Mouse (Mus musculus): ENCODE data around the gene Atxn3. TPM values are rescaled to one million over a fixed set of nuclear protein-coding genes. Genes with fewer than 3 reads are reported as not detected.
"Not testable (repeated sequence)": the region's sequence is repeated elsewhere in the genome, so short reads cannot be mapped to it uniquely, and the experiment has no call there.

The Atxn3 gene
- polyA plus RNA-seq, 1 experiment from 2014 or later, result 14.9 TPM

DNA sequence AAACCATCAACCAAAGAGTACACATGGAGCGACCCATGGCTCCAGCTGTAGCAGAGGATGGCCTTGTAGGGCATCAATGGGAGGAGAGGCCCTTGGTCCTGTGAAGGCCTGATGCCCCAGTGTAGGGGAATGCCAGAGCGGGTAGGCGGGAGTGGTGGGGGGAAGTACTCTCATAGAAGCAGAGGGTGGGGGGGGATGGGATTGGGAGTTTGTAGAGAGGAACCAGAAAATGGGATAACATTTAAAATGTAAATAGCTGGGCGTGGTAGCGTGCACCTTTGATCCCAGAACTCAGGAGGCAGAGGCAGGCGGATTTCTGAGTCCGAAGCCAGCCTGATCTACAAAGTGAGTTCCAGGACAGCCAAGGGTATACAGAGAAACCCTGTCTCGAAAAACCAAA, 2.2 kb downstream of the Atxn3 start:
- H3K4me1 ChIP-seq, result peaks cover 13% of the 10 kb centered on the region
- H3K36me3 ChIP-seq; H3K9ac ChIP-seq; H3K27me3 ChIP-seq; ATAC-seq (replicated peaks; ENCODE audit: low FRiP score); H3K4me2 ChIP-seq; H3K27ac ChIP-seq; H3K9me3 ChIP-seq (replicated peaks); H3K4me3 ChIP-seq (replicated peaks): not testable (repeated sequence)
- WGBS, result 95% methylated on average over 8 of the region's 8 CpGs

DNA sequence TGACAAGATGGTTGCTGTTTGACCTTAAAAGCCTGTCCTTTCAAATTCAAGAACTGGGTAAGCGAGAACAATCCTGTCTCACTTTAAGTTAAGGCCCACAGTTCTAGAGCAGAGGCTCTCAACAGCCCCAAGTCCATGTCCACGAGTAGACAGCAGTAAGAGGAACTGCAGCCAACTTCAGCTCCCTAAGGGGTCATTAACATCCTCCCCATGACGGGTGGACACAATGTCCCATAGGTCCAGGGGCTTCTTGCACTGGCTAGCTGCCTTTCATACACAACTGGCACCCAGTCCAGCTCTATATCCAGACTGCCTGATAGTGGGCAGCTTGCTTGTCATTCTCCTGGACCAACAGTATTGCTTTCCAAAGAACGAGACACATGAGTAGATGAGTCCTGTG, 9.2 kb downstream of the Atxn3 start:
- Histone ChIP-seq H3K27ac (no peak overlapping the region), H3K9me3 (replicated peaks) (no peaks in the 10 kb centered on the region), H3K27me3 (no peaks in the 10 kb centered on the region), H3K4me1 (no peaks in the 10 kb centered on the region), H3K9ac (no peak overlapping the region), H3K36me3 (peaks cover 35% of the 10 kb centered on the region), H3K4me3 (replicated peaks) (no peak overlapping the region), H3K4me2 (no peak overlapping the region)
- WGBS, result 63% methylated on average over 4 of the region's 4 CpGs
- ATAC-seq (replicated peaks; ENCODE audit: low FRiP score), result no peak

DNA sequence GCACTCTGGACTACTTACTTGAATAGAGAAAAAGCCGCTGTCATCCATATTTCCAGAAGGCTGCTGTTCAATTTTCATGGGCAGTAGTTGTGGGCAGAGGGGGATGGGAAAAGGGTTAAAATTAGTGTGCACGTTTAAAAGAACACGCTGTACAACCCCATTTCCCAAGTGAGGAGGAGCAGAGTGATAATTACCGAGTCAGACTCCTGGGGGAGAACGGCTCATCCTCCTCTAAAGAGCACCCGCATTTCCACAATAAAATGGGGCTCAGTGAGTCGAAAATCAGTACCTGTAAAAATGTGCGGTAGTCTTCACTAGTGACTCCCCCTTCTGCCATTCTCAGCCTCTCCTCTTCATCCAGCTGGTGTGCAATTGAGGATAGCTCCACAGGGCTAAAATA, 10.1 kb downstream of the Atxn3 start:
- Histone ChIP-seq H3K4me1 (no peaks in the 10 kb centered on the region), H3K9ac (no peak overlapping the region), H3K4me3 (replicated peaks) (no peak overlapping the region), H3K36me3 (peaks cover 38% of the 10 kb centered on the region), H3K27me3 (no peaks in the 10 kb centered on the region), H3K9me3 (replicated peaks) (no peaks in the 10 kb centered on the region), H3K27ac (no peak overlapping the region), H3K4me2 (no peak overlapping the region)
- ATAC-seq (replicated peaks; ENCODE audit: low FRiP score), result no peak
- 86% methylated on average over 8 of the region's 8 CpGs for WGBS

DNA sequence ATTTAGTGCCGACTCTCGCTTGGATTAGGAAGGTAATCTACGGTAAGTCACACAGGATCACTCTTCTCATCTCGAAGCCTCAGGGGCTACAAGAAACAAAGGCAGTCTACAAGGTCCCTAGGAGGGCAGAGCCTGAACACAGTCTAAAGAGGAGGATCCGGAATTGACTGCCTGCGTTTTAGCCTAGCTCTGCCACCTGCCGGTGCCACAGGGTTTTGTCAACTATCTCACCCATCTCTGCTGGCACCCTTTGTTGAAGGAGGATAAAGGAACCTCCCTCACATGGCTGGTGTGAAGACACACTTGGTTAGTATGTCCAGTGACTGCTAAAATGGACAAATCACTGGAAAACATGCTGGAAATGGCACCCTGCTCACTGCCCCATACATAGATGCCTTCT, 20.5 kb downstream of the Atxn3 start:
- H3K4me2 ChIP-seq, result no peak overlapping the region
- H3K4me1 ChIP-seq, result no peaks in the 10 kb centered on the region
- WGBS, result 87% methylated on average over 7 of the region's 7 CpGs
- H3K9ac ChIP-seq, result no peak overlapping the region
- no peak overlapping the region for H3K4me3 ChIP-seq (replicated peaks)
- no peaks in the 10 kb centered on the region for H3K27me3 ChIP-seq
- no peak overlapping the region for H3K27ac ChIP-seq
- peaks cover 82% of the 10 kb centered on the region for H3K36me3 ChIP-seq
- ATAC-seq (replicated peaks; ENCODE audit: low FRiP score), result no peak
- no peaks in the 10 kb centered on the region; the same call in 1 of the 2 replicates for H3K9me3 ChIP-seq (replicated peaks)

DNA sequence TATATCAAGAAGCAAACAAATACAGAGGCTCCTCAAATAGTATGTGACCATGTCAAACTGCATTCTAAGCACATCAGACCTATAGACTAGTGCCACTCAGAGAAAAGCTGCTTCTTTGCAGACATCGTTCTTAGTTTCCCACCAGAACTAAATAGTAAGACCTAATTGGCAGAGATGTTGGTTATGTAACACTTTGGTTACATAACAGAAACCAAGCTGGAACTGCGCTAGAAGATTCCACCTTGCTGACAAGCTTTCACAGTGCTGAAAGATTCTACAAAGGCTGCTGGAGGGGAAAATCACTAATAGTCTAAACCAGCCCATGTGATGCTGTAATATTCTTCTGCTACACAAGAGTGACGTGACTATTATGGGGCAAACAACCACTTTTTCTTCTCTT, 22.8 kb downstream of the Atxn3 start:
- no peaks in the 10 kb centered on the region for H3K27me3 ChIP-seq
- ATAC-seq (replicated peaks; ENCODE audit: low FRiP score), result no peak
- WGBS, result 97% methylated on average over 3 of the region's 3 CpGs
- H3K4me1 ChIP-seq, result no peaks in the 10 kb centered on the region
- H3K36me3 ChIP-seq, result peaks cover 85% of the 10 kb centered on the region
- H3K4me3 ChIP-seq (replicated peaks), result no peak overlapping the region
- H3K9me3 ChIP-seq (replicated peaks), result no peaks in the 10 kb centered on the region; the same call in 1 of the 2 replicates
- no peak overlapping the region for H3K27ac ChIP-seq
- no peak overlapping the region for H3K9ac ChIP-seq
- H3K4me2 ChIP-seq, result no peak overlapping the region

DNA sequence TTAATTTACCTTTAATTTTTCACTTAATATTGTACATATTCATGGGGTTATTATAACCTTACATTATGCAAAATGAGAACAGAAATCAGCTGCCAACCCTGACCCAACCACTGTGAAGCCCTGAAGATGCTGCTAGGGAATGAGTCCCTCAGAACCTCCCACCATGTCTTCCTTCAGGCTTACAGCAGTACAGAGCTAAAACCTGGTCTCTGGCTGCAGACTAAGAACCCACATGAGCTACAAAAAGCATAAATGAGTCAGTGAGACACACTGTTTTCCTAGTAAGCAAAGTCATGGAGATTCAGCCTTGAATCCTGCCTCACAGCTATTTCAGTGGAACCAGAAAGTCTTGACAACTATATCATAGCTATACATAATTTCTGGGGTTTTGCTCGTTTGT, 29.6 kb downstream of the Atxn3 start:
- Histone ChIP-seq H3K27me3 (no peaks in the 10 kb centered on the region), H3K9ac (no peak overlapping the region), H3K27ac (no peak overlapping the region), H3K36me3 (peaks cover 94% of the 10 kb centered on the region), H3K9me3 (replicated peaks) (no peaks in the 10 kb centered on the region), H3K4me2 (no peak overlapping the region), H3K4me1 (no peaks in the 10 kb centered on the region), H3K4me3 (replicated peaks) (no peak overlapping the region)
- 74% methylated on average over 1 of the region's 1 CpGs for whole genome bisulfite sequencing
- ATAC-seq (replicated peaks; ENCODE audit: low FRiP score), result no peak

DNA sequence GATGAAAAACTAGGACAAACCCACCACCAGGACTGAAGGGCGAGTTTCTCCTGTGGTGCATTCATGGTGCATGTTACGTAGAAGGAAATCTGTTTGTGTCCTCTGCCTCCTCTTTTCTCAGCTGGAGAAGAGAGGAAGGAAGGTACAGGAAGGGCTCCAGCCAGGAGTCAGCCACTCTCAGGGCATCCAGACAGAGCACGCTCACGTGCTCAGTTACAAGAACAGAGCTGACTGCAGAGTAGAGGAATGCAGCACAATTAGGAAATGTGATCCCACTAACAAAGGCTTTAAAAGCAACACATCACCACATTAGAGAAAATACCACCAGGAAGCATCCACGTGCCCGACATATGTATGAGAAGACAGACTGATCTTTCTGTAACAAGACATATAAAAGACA, 35.7 kb downstream of the Atxn3 start:
- peaks cover 55% of the 10 kb centered on the region for H3K36me3 ChIP-seq
- H3K27ac ChIP-seq, result no peak overlapping the region

DNA sequence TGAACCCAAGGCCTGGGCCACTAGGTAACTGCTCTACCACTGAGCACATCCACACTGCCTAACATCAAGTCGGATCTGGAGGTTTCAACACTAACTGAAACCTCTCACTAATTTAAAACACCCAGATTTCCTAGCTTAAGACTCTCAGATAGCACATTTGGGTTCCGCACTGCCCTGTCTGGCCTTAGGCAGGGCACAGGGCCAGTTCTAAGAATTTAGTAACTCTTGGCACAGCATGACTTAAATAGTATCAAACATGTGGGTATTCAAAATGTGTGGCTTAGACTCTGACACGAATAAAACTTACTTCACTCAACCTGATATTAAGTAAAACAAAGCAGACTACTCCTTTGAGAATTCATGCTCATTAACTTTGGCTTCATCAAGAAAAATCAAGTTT, 38.2 kb downstream of the Atxn3 start:
- H3K27me3 ChIP-seq, result no peaks in the 10 kb centered on the region
- H3K27ac ChIP-seq, result no peak overlapping the region
- H3K4me1 ChIP-seq, result no peaks in the 10 kb centered on the region
- 76% methylated on average over 3 of the region's 3 CpGs for WGBS
- peaks cover 31% of the 10 kb centered on the region for H3K36me3 ChIP-seq
- H3K4me3 ChIP-seq (replicated peaks), result no peak overlapping the region
- H3K4me2 ChIP-seq, result no peak overlapping the region
- no peak for ATAC-seq (replicated peaks; ENCODE audit: low FRiP score)
- no peak overlapping the region for H3K9ac ChIP-seq
- H3K9me3 ChIP-seq (replicated peaks), result no peaks in the 10 kb centered on the region

More for the DNA sequence above, 35.7 kb downstream of the Atxn3 start:
- Histone ChIP-seq H3K27me3 (no peaks in the 10 kb centered on the region), H3K4me2 (no peak overlapping the region), H3K4me1 (no peaks in the 10 kb centered on the region), H3K9ac (no peak overlapping the region), H3K9me3 (replicated peaks) (no peaks in the 10 kb centered on the region), H3K4me3 (replicated peaks) (no peak overlapping the region)
- 71% methylated on average over 6 of the region's 6 CpGs for WGBS
- ATAC-seq (replicated peaks; ENCODE audit: low FRiP score), result no peak

DNA sequence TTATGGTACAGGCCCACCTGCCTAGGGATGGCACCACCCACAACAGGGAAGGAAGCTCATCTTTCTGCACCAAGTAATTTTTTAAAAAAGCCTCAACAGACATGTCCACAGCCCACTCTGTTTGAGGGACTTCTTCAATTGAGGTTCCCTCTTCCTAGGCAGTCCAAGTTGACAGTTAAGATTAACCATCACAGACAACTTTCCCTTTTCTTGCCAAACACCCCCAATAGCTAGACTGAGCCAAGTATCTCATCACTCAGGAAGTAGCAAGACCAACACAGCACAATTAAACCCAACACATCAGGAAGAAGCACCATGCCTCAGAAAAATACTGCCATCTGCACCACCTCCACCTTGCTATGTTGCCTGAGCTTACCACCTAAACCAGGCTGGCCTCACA, 40.9 kb downstream of the Atxn3 start:
- H3K4me1 ChIP-seq, result peaks cover 5% of the 10 kb centered on the region; the same call in 1 of the 2 replicates
- H3K36me3 ChIP-seq, result peaks cover 4% of the 10 kb centered on the region
- no peak overlapping the region for H3K9ac ChIP-seq
- no peaks in the 10 kb centered on the region for H3K27me3 ChIP-seq
- H3K27ac ChIP-seq, result no peak overlapping the region
- no peak overlapping the region for H3K4me2 ChIP-seq
- no peak for ATAC-seq (replicated peaks; ENCODE audit: low FRiP score)
- H3K9me3 ChIP-seq (replicated peaks), result no peaks in the 10 kb centered on the region
- no peak overlapping the region for H3K4me3 ChIP-seq (replicated peaks)

DNA sequence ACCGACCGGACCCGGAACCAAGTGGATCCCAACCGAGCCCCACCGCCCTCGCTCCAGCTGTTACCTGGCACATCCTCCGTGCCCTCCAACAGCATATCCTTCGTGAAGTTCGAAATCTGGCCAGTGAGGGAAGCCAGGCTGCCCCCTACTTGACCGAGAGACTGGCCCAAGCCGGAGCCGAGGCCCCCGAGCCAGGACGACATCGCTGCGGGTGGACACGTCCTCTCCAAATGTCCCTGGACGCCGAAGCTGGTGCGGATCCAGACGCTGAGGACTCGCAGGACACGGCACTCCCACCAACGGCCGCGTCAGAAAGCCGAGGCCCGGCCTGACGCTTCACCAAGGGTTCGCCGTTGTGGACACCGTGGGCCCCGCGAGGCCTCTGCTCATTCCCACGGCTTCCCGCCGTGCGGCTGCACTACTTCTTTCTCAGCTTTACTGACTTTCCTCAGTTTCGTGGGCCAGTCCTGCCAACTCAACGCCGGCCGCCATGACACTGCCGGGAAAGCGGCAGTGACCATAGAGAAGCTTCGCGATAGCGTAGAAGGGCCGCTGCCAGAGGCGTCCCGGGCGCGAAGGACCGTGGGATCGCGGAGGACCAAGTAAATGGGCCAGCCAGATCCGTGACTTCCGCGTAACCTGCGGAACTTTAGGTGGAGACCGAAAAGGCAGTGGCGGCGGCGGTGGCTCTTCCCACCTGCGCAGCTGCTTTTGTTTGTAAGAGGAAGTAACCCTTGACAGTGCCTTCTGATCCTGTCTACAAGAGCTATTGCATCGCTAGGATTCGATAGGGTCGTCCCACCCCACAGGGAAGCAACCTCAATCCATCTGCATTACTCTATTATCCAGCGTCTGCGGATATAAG, 45.2 kb downstream of the Atxn3 start, which contains the start of gene Trip11:
Gene Trip11 (minus strand): TSS at position 642 of the 865 bp plus-strand sequence.
- Histone ChIP-seq H3K4me3 (replicated peaks) (peak within 1 kb of the TSS; percentile 90), H3K27ac (peak within 1 kb of the TSS; percentile 93), H3K27me3 (no peaks in the 10 kb centered on the region), H3K4me1 (peaks cover 18% of the 10 kb centered on the region), H3K4me2 (peak within 1 kb of the TSS; percentile 83), H3K9ac (peak within 1 kb of the TSS; percentile 89), H3K9me3 (replicated peaks) (no peaks in the 10 kb centered on the region), H3K36me3 (peaks cover 16% of the 10 kb centered on the region)
- under 1% methylated on average over 69 of the region's 69 CpGs for WGBS
- ATAC-seq (replicated peaks; ENCODE audit: low FRiP score), result peak; percentile 98

DNA sequence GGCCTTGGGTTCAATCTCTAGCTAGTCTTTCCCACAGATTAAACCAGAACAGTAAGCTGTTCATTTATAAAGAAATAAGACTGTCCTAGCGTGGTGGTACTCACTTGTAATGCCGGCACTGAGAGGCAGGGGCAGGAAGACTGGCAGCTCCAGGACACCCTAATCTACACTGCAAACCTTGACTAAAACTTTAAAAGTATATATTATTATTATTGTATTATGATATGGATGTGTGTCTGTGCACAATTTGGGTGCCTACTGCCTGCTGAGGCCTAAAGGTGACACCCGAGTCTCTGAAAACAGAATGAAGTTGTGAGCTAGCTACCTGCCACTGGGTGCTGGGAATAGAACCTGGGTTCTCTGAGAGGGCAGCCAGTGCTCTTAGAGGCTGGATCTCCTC, 46.7 kb downstream of the Atxn3 start:
- H3K4me2 ChIP-seq, result peak overlapping the region; percentile 83
- WGBS, result 92% methylated on average over 3 of the region's 3 CpGs
- peaks cover 16% of the 10 kb centered on the region for H3K36me3 ChIP-seq
- no peaks in the 10 kb centered on the region for H3K9me3 ChIP-seq (replicated peaks)
- peaks cover 18% of the 10 kb centered on the region for H3K4me1 ChIP-seq
- no peak overlapping the region for H3K9ac ChIP-seq
- H3K27me3 ChIP-seq, result no peaks in the 10 kb centered on the region
- peak overlapping the region; percentile 90 for H3K4me3 ChIP-seq (replicated peaks)
- no peak for ATAC-seq (replicated peaks; ENCODE audit: low FRiP score)
- H3K27ac ChIP-seq, result no peak overlapping the region

DNA sequence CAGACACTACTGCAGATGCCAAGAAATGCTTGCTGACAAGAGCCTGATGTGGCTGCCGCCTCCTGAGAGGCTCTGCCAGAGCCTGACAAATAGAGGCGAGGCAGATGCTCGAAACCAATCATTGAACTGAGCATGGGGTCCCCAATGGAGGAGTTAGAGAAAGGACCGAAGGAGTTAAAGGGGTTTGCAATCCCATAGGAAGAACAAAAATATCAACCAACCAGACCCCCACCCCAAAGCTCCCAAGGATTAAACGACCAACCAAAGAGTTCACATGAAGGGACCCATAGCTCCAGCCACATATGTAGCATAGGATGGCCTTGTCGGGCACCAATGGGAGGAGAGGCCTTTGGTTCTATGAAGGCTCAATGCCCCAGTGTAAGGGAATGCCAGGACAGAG, 47.7 kb downstream of the Atxn3 start:
- ATAC-seq (replicated peaks; ENCODE audit: low FRiP score), result no peak
- no peak overlapping the region for H3K9ac ChIP-seq
- no peak overlapping the region for H3K27ac ChIP-seq
- H3K9me3 ChIP-seq (replicated peaks), result no peaks in the 10 kb centered on the region
- H3K4me3 ChIP-seq (replicated peaks), result no peak overlapping the region
- no peak overlapping the region for H3K4me2 ChIP-seq
- H3K36me3 ChIP-seq, result peaks cover 22% of the 10 kb centered on the region
- H3K4me1 ChIP-seq, result peaks cover 18% of the 10 kb centered on the region
- H3K27me3 ChIP-seq, result no peaks in the 10 kb centered on the region
- 95% methylated on average over 6 of the region's 6 CpGs for WGBS

DNA sequence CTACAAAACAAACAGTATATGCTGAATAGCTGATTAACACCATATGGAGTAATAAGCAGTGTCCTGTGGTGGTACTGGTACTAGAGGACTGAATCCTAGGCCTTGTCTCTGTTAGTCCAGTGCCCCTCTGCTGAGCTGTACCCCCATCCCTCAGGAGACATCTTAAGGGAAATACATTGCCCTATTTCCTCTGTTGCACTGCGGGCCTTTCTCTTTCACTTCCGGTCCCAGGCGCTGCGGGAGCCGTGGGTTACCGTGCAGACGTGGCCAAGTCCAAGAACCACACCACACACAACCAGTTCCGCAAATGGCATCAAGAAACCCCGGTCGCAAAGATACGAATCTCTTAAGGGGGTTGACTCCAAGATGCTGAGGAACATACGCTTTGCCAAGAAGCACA, 52.2 kb downstream of the Atxn3 start:
- H3K9me3 ChIP-seq (replicated peaks), result no peaks in the 10 kb centered on the region
- ATAC-seq (replicated peaks; ENCODE audit: low FRiP score), result no peak
- WGBS, result 88% methylated on average over 12 of the region's 12 CpGs
- H3K4me1 ChIP-seq, result no peaks in the 10 kb centered on the region
- H3K4me2 ChIP-seq, result no peak overlapping the region
- no peak overlapping the region for H3K4me3 ChIP-seq (replicated peaks)
- no peak overlapping the region for H3K9ac ChIP-seq
- H3K27ac ChIP-seq, result no peak overlapping the region
- no peaks in the 10 kb centered on the region for H3K27me3 ChIP-seq
- H3K36me3 ChIP-seq, result peaks cover 42% of the 10 kb centered on the region
